Mouse (Mus musculus) brown adipose tissue, adult 24 weeks (tissue): ENCODE measurements around the gene Dpm1. TPM values are rescaled to one million over a fixed set of nuclear protein-coding genes. Genes with fewer than 3 reads are reported as not detected.

ENCODE experiments used
- H3K27ac ChIP-seq: fragments of 200-500 bp; replicated peaks from 2 replicates; pipeline ENCODE4 v1.5.1; 2012; ENCODE audit warnings: low read depth, mild to moderate bottlenecking, low read length
- H3K4me1 ChIP-seq: fragments of 200-500 bp; 2 replicates; pipeline ENCODE4 v1.6.1; 2012; ENCODE audit warnings: low read length, mixed read lengths; ENCODE audit not compliant: control insufficient read depth, insufficient read depth, insufficient read length
- H3K4me3 ChIP-seq: fragments of 200-500 bp; 2 replicates; pipeline ENCODE4 v1.5.1; 2012; ENCODE audit warnings: low read depth, mild to moderate bottlenecking, low read length, moderate library complexity; ENCODE audit not compliant: insufficient read depth
- polyA plus RNA-seq: library from polyadenylated mRNA; stranded (reverse); fragments of >200 nt; gene quantifications from 2 replicates; pipeline ENCODE4 v1.2.4, GENCODE M21; 2012; ENCODE audit not compliant: missing spikeins, insufficient read depth, insufficient read length

Gene Dpm1
- 125 and 170 TPM in 2 replicates for polyA plus RNA-seq

DNA sequence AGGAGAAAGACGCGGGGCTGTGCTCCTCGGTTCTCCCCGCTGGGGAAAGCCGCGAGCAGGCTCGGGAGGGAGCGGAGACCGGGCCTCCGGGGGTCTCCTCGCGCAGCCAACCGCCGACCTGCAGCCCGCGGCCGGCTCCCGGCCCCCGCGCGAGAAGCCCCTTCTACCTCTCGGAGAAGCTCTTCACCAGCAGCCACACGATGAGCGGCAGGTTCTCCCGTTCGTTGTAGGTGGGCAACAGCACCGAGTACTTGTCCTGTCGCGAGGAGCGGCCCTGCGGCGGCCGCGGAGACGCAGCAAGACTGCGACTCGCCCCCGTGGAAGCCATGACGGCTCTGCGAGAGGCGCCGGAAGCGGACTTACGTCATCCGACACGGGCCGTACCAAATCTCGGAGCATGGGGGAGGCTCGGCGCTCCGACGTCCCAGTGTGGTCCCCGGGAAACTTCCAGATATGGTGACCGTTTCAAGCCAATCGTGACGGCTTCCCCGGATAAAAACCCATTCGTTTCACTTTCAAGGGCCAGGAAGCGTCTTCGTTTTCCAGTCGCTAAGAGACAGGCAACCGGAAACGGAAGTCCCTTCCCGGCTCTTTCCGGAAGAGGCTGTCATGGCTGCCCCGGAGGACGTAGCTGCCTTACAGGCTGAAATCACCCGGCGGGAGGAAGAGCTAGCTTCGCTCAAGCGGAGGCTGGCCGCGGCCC is at the start of gene Dpm1, which contains the start of the genes Gm20716 and Mocs3:
Dpm1 (minus strand) TSS at position 566 of the 703 bp plus-strand sequence.
Gm20716 (minus strand) TSS at position 339 of the 703 bp plus-strand sequence.
Mocs3 (plus strand) TSS at position 597 of the 703 bp plus-strand sequence.
- H3K4me3 ChIP-seq: peak within 1 kb of the TSS; percentile 81
- H3K27ac ChIP-seq: peak within 1 kb of the TSS; percentile 99
- H3K4me1 ChIP-seq: no peaks in the 10 kb centered on the region

DNA sequence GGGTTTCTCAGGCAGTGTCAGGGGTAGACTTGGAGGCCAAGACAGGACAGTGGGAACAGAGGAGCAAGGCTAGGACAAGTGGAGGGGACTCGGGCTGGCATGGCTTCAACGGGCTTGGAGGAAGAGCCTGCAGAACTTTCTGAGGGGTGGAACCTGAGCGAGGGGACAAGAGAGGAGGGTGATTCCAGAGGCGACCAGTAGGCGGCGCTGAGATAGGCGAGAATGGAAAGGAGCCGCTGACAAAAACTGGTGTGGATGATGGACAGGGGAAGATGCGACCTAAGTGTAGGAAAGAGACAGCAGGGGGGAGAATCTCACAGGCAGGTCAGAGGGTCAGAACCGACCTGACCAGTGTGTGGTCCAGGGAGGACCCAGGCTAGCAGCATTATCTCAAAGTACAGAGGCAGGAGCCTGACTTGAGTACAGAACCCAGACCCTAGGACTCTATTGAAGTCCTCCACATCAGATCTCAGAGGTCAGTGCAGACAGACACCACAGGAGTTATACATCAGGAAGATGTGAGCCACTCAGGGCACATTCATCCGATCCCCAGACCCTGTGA is 44.1 kb upstream of the Dpm1 start:
- no peaks in the 10 kb centered on the region for H3K4me1 ChIP-seq
- H3K27ac ChIP-seq: no peak overlapping the region
- no peak overlapping the region for H3K4me3 ChIP-seq

DNA sequence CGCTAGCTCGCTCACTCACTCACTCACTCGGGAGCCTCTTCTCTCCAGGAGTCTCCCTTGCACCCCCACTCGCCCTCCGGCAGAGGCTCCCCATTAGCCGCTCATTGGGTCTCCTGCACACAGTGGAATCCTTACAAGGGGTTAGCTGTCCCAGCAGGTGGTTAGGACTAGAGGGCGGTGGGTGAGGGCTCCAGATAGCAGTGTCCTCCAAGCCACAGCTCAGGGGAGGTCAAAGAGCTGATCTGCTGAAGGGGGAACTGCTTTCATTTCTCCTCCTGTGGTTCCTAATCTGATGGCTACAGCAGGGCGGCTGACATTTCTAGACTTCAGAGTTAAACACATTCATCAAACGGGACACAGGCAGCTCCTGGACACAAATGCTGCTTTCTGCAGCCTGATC is 43.0 kb upstream of the Dpm1 start:
- no peak overlapping the region for H3K4me3 ChIP-seq
- no peak overlapping the region for H3K27ac ChIP-seq
- no peaks in the 10 kb centered on the region for H3K4me1 ChIP-seq

DNA sequence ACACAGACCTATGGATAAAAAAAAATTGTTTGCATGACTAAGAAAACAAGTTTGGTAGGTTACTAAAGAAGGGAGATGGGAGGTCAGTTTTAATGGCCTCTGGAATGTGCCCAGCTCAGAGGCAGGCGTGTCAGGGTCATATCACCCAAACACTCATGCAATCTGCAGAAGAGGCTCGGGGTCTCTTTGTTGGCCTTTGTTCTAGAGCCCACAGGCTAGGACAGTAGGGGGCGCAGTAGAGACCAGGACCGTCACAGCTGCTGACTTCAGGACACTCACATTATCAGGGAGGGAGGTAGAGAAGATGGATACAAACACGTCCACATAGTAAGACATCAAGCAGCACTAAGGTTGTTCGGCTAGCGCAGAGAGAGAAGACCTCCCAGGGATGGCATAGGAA is 37.6 kb upstream of the Dpm1 start:
- no peak overlapping the region for H3K4me3 ChIP-seq
- H3K27ac ChIP-seq: no peak overlapping the region
- no peaks in the 10 kb centered on the region for H3K4me1 ChIP-seq

DNA sequence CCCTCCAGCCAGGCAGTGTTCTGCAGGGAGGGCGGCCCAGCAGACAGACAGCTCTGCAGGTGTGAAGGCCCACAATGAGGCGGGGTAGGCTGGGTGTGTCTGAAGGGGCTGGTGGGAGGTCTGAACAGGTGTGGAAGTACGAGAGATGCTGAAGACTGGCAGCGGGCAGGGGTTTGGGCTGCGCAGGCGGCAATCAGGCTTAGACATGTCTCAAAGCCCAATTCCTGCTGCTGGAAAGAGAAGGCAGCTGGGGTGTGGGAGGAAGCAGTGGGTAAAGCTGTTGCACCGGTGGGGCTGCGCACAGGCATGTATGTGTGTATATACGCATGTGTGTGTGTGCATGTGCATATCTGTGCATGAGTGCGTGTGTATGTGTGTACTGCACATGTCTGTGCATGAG is 30.5 kb upstream of the Dpm1 start:
- Histone ChIP-seq H3K4me1 (no peaks in the 10 kb centered on the region), H3K4me3 (no peak overlapping the region), H3K27ac (no peak overlapping the region)

DNA sequence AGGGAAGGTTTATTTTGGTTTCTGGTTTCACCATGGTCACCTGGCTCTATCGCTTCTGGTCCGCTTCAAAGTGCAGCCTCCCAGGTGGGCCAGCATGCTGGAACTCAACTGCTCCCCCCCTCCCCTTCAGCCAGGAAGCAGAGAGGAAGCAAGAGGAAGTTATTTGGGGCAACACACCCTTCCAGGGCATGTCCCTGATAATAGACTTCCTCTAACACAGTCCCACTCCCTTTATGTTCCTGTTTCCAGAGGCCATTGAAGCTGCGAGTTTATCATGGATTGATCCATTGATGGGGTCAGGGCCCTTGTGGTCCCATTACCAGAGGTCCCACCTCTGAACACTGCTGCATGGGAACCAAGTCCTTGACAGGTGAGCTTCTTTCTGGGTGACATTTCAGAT is 29.7 kb upstream of the Dpm1 start:
- Histone ChIP-seq H3K27ac (no peak overlapping the region), H3K4me1 (no peaks in the 10 kb centered on the region)

DNA sequence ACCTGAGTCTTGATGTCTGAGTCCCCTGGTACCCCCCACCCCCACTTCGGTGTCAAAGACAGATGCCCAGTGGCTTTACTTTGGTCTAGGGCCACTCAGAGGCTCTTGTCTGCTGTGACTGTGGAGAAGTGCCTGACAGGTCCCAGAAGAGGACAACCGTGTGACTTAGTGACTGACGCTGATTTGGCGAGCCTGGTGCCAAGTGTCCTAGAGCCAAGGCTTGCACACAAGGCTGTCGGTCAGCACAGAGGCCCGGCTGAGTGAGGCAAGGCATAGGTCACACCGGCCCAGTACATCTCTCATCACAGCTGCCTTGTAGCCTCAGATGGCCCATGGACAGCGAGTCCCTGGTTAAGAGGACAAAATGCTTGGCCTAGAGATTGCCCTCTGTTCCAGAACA is 28.7 kb upstream of the Dpm1 start:
- H3K27ac ChIP-seq: no peak overlapping the region
- H3K4me3 ChIP-seq: no peak overlapping the region
- H3K4me1 ChIP-seq: no peaks in the 10 kb centered on the region

More for the DNA sequence above, 29.7 kb upstream of the Dpm1 start:
- H3K4me3 ChIP-seq: no peak overlapping the region

DNA sequence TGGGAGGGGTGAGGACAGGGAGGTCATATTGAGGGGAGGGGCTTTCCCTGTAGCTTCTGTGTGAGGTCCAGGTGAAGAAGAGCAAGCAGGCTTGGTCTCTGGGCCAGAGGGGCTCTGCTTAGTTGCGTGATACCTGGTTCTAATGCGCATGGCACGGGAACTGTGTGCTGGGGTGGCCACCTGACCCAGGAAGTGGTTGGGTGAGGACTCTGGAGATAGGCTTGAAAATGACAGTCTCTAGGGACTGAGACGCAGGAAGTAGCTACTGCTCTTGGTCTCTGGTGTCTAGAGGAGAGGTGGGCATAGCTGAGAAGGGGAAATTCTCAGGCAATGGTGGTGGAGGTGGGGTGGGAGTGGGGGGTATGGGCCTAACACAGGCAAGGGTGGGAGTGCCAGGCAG is 26.8 kb upstream of the Dpm1 start:
- Histone ChIP-seq H3K27ac (no peak overlapping the region), H3K4me1 (no peaks in the 10 kb centered on the region), H3K4me3 (no peak overlapping the region)

DNA sequence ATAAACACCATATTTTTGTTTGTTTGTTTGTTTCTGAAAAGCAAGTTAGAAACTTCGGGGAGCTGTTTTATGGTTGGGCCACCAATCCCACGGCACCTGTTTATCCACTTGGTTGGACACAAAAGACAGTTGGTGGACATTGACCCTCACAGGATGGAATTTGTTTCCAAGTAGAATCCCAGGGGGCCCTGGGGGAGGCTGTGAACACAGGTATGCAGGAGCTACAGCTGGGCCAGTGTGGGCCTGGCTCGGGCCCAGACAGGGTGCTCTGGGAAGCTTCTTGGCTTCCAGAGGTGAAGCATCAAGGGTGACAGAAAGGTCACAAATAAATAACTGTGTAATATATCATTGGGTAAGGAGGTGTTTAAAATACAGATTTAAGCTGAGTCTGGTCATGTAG is 26.1 kb upstream of the Dpm1 start:
- H3K27ac ChIP-seq: no peak overlapping the region
- no peaks in the 10 kb centered on the region for H3K4me1 ChIP-seq
- no peak overlapping the region for H3K4me3 ChIP-seq

DNA sequence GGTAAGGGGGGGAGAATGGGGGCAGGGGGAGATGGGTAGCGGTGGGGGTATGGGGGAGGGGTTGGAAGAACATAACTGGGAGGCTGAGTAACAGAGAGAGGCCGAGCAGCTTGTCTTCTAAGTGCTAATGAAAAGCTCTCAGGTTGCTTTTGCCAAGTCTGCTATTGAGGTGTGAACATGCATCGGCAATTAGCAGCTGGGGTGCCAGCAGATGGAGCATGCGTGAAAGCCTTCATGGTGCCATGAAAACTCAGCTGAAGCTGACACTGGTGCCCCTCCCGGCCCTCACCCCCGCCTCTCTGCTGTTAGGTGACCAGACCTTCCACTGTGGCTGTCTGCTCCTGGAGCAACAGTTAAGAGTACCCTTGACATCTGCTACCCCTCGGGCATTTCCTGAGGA is 23.4 kb upstream of the Dpm1 start:
- Histone ChIP-seq H3K4me3 (no peak overlapping the region), H3K4me1 (no peaks in the 10 kb centered on the region), H3K27ac (no peak overlapping the region)

DNA sequence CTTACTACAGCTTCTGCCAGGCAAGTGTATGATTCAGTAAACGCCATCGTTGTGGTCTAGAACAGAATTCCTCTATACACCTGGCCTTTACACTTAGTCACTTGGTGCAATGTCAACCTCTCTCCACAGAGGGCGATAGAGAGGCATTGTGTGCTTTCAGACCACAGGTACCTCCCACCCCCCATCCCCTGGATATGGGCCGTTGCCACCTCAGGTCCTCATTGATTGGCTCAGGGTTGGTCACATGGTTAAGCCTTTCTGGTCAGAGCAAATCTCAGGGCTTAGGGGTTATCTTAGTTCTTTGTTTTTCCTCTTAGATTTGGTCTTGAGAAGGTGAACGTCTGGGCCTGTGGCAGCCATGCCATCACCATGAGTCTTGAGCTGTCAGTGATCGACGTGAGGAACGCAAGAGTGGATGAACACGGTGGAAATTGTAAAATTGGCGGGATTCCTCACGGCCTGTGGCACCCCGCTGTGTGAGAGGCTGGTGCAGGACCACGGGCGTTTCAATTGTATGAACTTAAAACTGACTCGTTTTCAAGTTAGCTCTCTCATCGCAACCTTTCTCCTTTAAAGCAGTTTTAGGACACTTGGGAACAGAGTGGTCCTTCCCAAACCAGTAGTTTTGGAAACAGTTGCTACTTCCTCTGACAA is 22.4 kb upstream of the Dpm1 start:
- H3K4me3 ChIP-seq: no peak overlapping the region
- H3K27ac ChIP-seq: no peak overlapping the region

DNA sequence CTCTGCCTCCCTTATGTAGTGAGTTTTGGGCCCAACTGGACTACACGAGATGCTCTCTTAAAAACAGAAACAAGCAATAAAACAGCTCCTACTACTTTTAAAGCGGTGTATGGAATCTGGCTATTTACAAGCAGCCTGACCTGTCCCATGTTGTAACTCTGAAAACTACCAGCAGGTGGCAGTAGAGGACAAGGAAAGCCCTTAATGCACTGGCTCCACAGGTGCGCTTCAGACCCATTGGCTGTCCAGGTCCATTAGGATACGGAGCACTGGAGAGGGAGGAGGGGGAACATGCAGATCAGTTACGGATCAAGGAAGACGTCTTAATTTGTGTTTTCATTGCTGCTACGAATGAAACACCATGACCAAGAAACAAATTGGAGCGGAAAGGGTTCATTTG is 19.9 kb upstream of the Dpm1 start:
- Histone ChIP-seq H3K4me3 (no peak overlapping the region), H3K27ac (no peak overlapping the region), H3K4me1 (no peaks in the 10 kb centered on the region)

More for the DNA sequence above, 22.4 kb upstream of the Dpm1 start:
- H3K4me1 ChIP-seq: no peaks in the 10 kb centered on the region

DNA sequence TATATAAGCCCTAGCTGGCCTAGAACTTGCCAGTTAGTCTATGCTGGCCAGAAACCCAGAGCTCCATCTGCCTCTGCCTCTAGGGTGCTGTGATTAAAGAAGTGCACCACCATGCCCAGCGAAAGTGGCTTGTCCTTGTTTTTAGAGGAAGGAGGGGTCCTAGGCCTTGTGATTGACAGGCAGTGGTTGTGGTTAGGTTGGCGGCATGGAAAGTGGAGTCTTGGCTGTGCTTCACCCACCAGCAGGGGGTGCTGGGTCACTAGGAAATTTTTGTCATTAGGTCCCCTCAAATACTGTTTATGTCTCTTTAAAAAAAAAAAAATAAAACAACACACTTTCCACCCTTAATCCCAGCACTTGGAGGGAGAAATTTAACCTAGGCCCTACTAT is 18.5 kb upstream of the Dpm1 start:
- Histone ChIP-seq H3K4me1 (no peaks in the 10 kb centered on the region), H3K27ac (no peak overlapping the region), H3K4me3 (no peak overlapping the region)

DNA sequence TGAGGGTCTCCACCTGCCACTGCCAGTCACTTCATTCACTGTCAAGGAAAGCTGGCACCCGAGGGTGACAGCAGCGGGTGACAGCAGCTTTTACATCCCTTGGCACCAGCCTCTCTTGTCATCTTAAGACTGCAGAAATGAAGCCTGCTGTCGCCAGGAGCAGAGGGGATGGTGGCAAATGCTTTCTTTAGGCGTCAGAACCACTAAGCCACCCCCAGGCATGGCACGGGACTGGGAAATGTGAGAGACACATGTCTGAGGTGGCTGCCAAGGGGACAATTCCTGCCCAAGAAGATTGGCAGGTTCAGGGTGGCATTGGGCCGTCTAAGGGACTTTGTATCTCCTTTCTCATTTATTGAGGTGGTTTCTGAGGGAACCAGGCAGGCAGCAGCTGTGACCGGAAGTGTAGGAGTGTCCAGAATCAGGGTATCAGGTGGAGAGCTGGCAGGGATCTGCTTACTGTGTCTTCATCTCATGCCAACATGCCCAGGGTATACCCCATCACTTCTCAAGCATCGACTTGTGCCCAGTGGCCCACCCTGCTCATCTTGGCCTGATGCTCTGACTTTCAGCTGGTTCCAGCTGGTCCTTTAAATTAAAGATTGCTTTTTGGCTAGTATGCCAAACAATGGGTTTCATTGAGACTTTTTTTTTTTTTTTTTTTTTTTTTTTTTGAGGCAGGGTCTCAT is 17.9 kb upstream of the Dpm1 start:
- Histone ChIP-seq H3K4me1 (no peaks in the 10 kb centered on the region), H3K4me3 (no peak overlapping the region), H3K27ac (no peak overlapping the region)

DNA sequence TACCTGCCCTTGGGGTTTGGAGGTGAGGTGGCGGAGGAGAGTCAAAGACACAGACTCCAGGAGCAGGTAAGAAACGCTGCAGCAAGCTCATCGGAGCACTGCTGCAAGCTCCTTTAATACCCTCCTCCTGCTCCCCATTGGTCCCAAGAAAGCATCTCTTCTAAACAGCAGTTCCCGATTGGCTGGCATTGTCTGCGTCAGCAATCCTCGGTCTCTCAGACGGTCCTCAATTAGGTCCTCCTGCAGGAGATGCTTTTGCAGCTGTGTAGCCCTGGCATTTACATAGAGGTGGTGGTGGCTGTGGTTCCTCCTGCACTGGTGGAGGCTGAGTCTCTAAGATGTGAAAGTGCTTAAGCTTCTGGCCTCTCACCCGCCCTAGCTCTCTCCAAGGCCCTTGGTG is 15.2 kb upstream of the Dpm1 start:
- H3K27ac ChIP-seq: no peak overlapping the region
- H3K4me3 ChIP-seq: no peak overlapping the region
- H3K4me1 ChIP-seq: no peaks in the 10 kb centered on the region
